Mouse (Mus musculus) liver, postnatal 0 days (tissue): Measurements from ENCODE around the gene Ucp2.

Experiments
- CTCF ChIP-seq: sonication (generic); IDR thresholded peaks from 2 replicates; pipeline ENCODE4 v1.5.1; 2016; ENCODE audit warnings: antibody characterized with exemption, low read depth
- EP300 ChIP-seq: IDR thresholded peaks from 2 replicates; pipeline ENCODE4 v1.6.1; 2016; ENCODE audit warnings: antibody characterized with exemption, low read depth, mild to moderate bottlenecking

- TF ChIP-seq CTCF (no peak), EP300 (no peak)
Observed at GRCm38 (mm10) chr7:100479100-100479822, 13.9 kb upstream of the Ucp2 start.
